Mouse (Mus musculus) liver, embryonic 14.5 days (tissue): ENCODE measurements around the gene Rph3al.

Source experiments
- CTCF ChIP-seq: IDR thresholded peaks from 2 replicates; pipeline ENCODE4 v1.5.1; 2016; ENCODE audit warnings: antibody characterized with exemption, low read depth, control low read depth
- EP300 ChIP-seq: IDR thresholded peaks from 2 replicates; pipeline ENCODE4 v1.6.1; 2016; ENCODE audit warnings: antibody characterized with exemption, low read depth

DNA sequence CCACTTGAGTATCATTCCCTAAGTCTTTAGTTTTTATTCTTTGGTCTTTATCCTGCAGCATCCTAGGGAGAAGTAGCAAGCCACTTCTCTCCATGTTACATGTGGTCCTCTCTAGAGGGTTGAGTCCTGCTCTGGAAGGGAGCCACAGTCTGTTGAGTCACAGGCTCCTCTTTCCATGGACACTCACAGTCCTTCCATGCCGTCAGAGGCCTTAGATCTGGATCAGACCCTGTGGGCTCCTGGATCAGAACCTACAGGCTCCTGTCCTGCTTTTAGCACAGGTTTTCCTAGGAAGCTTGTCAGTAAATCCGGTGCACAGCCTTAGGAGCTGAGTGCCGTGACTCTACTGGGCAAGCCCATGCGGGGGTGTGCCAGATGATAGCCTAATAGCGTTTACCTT is 4.9 kb downstream of the Rph3al start:
- no peak for TF ChIP-seq CTCF
- no peak for TF ChIP-seq EP300
